Mouse (Mus musculus): Measurements from ENCODE around the gene Hnrnph1.
A peak's percentile ranks its signal among the peaks of the same experiment; 100 is the strongest.
"Not testable (repeated sequence)": the region's sequence is repeated elsewhere in the genome, so short reads cannot be mapped to it uniquely, and the experiment has no call there.

Hnrnph1 gene

DNA sequence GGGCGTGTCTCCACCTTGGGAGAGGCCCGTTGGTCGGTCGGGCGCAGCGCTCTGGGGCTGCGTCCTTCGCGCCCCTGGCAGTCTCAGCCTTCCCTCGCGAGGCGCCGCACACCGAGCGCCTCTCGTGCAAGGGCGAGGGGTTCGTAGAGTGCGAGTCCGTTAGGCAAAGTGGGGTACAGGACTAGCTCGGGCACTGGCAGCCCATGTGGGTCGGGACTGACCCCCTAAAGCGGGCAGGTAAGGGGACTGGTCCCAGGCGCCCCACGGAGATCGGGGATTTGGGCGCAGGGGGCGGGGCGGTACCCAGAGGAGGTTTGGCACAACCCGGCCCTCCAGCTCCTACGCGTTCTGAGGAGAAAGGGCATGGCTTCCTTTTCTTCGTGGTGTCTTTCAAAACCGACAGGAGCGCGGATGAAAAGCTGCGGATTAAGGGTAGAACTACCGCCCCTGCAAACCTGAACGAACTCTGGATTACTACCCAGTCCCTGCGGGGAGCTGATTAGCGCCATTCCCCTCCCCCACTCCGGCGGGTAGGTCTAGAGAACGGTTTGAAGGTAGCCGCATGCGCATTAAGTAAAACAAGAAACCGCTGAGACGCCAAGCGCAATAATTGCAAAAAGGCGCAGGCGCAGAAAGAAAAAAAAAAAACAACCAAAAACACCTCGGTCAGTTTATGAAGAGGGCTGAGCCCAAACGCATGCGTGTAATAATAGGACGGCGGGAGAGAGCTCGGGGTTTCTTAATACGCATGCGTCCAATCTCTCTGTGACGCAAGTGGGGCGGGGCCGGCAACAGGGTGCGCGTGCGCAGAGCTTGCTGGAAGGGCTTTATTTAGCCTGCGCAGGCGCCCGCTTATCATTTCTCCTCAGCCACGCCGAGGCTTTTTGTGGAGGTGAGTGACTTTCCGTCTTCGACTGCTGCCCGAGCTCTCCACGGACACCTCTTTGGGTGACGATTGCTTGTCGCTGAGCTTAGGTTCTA lies at the start of gene Hnrnph1:
Gene Hnrnph1, plus strand, starts transcription at position 80 of the 981 bp plus-strand sequence.
- peak; percentile 99 for DNase-seq (ENCODE audit: extremely low spot score, low spot score)

DNA sequence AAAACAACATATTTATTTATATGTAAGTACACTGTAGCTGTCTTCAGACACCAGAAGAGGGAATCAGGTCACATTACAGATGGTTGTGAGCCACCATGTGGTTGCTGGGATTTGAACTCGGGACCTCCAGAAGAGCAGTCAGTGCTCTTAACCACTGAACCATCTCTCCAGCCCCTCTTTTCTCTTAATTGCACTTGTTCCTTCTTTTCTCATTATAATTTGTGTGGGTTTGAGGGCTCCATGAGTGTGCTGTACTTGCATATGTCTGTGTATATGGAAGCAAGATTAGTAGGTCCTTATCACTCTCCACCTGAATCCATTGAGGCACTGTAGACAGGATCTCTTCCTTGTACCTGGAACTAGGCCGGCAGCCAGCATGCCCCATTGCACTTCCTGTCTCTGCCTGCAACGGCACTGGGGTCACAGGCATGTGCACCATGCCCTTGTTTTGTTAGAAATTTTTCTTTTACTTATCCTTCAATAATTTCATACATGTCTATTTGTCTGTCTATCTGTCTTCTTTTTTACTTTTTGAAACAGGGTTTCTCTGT lies 48.6 kb upstream of the Hnrnph1 start:
- no peak for DNase-seq (ENCODE audit: extremely low spot score, low spot score)

DNA sequence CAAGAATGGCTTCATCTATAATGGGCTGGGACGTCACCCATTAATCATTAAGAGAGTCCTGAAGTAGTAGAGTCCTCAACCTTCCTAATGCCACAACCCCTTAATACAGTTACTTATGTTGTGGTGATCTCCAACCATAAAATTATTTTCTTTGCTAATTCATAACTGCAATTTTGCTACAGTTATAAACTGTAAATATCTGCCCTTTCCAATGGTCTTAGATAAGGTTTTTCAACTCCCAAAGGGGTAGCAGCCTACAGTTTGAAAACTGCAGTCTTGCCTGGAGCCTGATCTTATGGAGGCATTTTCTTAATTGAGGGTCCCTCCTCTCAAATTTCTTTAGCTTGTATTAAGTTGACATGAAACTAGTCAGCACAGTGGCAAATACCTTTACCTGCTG lies 47.4 kb upstream of the Hnrnph1 start:
- no peak for DNase-seq (ENCODE audit: extremely low spot score, low spot score)

DNA sequence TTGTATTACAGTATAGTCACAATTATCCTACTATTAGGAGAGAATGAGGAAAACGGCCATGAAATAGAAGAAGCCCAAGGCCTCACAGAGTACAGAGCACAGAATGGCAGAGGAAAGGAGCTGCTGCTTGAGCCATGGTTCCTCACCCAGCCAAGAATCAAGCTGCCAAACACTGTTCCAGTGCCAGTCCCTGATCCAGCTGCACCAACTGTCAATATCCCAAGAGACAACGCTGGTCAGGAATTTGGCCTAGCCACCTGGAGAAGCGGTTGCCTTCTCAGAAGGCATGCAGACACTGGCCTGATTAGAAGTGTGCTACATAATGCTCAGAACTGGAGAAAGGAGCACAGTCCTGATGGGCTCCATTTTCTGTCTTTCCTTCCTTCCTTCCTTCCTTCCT lies 43.6 kb upstream of the Hnrnph1 start:
- no peak for DNase-seq (ENCODE audit: extremely low spot score, low spot score)

DNA sequence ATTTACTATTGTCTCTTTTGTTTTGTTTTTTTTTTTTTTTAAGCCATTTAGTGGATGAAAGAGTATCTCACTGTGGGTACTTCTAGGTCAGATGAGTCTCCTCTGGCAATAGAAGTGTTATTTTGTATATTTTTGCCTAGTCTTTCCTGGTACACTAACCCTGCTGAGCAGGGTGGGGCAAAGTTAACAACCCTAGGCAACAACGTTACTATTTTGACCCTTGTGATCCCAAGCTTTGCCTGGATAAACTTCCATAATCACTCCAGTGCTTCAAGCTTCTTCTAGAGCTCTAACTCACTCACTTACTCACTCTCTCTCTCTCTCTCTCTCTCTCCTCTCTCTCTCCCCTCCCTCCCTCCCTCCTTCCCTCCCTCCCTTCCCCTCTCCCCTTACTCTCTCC lies 40.7 kb upstream of the Hnrnph1 start:
- no peak for DNase-seq (ENCODE audit: extremely low spot score, low spot score)

DNA sequence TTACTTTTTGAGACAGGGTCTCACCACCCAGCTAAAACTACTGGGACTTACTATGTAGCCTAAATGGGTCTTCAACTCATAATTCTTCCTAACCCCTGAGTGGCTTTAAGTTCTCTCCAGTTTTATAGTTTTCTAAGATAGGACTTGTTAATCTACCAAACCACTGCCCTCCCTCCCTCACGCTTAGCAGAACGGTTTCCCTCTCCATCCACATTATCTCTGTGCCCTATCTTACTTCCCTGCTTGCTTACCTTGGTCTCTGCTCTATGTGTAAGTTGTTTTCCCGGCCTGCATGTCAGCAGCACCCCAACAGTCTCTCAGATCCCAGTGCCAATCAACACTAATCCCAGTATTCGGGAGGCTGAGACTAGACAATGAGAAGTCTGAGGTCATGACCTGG lies 39.9 kb upstream of the Hnrnph1 start:
- no peak for DNase-seq (ENCODE audit: extremely low spot score, low spot score)

DNA sequence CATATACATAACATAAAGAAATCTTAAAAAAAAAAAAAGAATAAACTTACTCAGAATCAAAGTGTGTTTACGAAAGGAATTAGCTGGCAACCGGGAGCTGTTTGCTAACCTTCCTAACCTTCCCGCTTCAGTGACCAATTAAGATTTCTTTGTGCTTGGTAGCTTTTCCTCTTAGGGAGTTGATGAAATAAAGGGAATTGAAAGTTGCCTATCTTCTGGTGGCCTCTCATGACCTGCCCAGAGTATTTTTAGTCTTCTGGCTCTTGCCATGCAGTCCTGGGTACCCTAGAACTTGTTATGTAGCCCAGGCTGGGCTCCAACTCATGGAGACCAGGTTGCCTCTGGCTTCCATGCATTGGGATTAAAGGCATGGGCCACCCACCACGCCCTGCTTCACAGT lies 31.3 kb upstream of the Hnrnph1 start:
- no peak for DNase-seq (ENCODE audit: extremely low spot score, low spot score)

DNA sequence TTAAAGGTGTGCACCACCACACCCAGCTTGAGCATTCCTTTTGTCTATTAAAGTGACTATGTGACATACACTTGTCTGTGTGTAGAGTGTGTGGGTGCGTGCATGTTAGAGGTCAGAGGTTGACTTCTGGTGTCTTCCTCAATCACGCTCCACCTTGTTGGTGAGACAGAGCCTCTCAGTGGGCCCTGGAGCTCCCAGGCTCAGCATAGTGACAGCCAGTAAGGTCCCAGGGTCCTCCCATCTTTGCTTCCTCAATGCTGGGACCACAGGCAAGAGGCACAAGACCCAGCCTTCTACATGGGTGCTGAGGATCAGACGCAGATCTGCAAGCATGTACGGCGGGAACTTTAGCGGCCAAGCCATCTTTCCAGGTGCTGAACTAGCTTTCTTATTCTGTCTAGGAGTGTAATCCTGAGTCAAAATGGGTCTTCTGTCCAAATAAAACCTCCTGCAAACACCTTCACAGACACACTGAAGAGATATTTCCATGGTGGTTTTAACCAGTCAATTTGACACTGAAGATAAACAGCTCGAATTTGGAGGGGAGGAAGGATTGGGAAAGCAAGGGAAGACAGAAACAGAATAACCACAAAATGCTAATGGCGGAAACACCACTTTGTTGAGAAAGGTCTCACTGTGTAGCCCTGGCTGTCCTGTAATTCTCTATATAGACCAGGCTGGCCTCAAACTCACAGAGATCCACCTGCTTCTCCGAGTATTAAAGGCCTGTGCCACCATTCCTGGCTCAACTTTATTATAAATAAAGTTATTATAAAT lies 30.3 kb upstream of the Hnrnph1 start:
- no peak for DNase-seq (ENCODE audit: extremely low spot score, low spot score)

DNA sequence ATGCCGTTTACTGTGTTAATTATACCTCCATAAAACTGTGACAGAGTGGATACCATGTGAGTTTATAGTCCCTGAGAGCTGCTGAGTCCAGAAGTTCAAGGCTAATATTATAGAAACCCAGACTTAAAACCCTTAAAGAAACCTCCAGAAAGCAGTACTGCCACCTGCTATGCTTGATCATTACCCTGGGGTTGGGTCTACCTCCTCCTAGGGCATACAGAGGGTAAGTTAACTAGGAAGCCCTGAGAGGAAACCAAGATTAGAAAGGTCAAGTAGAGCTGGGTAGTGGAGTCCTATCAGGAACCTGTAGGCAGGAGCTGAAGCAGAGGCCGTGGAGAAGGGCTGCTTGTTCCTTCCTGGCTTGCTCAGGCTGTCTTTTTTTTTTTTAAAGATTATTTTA lies 24.6 kb upstream of the Hnrnph1 start:
- DNase-seq (ENCODE audit: extremely low spot score, low spot score) = no peak

DNA sequence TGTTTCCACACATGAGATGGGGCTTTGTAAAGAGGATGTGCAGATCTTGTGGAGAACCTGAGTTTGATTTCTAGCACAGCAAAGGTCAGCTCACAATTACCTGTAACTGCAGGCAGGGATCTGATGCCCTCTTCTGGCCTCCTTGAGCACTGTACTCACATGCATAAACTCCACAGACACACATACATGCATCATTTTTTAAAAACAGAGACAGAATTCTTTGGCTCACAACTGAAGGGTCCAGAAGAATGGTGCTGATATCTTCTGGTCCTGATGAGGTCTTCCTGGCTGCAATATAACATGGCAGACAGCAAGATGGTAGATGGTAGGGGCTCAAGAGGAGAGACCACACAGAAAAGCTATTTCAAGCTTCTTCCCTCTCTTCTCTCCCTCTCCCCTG lies 22.6 kb upstream of the Hnrnph1 start, which contains the start of gene Cby3:
Gene Cby3, plus strand, starts transcription at position 301 of the 400 bp plus-strand sequence.
- DNase-seq (ENCODE audit: extremely low spot score, low spot score) = no peak

DNA sequence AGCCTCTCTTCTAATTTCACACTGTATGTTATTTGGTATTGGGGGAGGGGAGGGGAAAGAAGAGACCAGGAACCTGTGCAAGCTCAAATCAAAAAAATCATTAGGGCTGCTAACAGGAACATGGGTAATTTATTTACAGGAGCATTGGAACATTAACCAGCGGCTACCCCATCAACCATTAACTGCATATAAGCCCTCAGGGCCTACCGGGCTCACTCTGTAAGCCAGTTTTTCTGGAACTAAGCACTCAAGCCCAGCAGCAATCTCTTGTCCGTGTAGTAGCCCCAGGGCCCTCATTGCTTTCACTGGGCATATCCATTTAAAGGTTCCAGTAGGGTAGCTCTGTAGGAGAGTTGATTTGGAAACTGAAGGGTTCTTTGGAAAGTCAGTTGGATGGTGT lies 21.9 kb upstream of the Hnrnph1 start:
- DNase-seq (ENCODE audit: extremely low spot score, low spot score) = no peak

DNA sequence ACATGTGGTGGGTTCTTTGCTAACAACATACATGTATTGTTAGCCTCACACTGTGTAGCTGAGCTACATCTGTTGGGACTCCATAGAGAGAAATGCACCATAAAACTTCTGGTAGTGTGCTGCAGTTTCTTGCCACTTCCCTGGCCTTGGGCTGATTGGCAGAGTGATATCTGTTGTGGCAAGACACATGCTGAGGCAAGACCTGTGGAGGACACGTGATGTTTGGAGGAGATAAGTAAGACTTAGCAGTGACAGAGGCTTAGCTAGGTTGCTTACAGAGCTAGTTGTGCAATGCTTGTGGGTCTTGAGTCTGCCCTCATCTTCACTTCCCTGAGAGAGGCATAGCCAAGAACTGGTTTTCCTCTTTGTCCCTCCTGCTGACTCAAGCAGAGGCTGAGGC lies 21.4 kb upstream of the Hnrnph1 start:
- no peak for DNase-seq (ENCODE audit: extremely low spot score, low spot score)

DNA sequence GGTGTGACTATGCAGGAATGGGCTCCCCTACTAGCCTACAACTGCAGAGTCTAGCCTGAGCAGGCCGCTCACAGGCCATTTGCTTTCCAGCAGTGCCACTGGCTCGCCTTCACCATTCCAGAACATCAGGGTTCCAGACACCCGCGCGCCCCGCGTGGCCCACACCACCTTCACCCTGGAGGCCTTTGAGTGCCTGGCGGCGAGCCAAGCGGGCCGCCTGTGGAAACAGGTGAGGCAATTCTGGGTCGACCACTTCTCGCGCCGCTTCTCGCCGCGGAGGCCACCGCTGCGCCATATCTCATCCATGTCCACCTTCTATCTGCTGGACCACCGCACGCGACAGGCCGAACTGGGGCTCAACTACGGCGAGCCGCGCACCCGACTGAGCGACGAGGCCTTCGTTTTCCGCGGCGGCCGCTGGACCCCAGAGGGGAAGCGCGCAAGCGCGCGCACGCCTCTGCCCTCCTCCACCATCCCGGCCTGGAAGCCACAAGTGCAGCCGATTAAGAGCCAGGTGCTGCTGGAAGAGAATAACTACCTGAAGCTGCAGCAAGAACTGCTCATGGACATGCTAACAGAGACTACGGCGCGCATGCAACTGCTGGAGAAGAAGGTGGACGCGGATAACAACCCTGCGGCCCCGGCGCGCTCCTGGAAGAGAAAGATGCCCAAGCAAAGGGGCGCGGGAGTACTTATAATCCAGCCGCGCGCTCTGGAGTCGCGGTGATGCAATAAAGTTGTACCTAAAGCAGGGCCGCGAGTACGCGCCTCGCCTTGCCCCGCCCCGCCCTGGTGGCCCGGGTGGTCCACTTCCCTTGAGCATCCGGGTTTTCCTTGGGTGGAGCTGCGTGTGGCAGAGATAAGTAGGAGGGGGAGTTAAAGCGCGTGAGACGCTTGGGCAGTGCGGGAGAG lies 17.6 kb upstream of the Hnrnph1 start:
- DNase-seq (ENCODE audit: extremely low spot score, low spot score) = peak; percentile 73

DNA sequence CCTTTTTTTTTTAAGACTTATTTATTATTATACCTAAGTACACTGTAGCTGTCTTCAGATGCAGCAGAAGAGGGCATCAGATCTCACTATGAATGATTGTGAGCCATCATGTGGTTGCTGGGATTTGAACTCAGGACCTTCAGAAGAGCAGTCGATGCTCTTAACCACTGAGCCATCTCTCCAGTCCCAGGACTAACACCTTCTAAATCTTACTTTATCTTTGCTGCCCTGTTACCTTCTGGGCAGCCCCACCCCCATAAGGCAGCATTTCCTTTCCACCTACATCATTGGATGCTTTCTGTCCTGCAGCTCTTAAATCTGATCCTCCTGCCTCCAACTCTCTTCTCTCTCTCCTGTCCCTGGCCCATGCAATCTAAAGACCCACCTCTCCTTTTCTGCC lies 15.5 kb upstream of the Hnrnph1 start:
- DNase-seq (ENCODE audit: extremely low spot score, low spot score) = not testable (repeated sequence)

DNA sequence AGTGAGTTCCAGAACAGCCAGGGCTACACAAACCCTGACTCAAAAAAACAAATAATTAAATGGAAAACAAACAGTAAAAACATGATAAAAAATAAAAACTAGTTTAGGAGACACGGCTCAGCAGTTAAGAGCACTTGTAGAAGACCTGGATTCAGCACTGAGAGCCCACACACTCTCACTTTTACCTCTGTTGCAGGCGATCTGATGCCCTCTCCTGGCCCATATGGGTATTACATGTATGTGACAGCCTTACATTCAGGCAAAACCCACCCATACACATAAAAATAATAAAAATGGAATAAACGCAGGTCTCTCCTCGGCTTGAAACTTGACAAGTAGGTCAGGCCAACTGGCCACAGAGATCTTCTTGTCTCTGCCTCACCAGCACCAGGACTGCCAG lies 12.2 kb upstream of the Hnrnph1 start:
- DNase-seq (ENCODE audit: extremely low spot score, low spot score) = peak; percentile 67

DNA sequence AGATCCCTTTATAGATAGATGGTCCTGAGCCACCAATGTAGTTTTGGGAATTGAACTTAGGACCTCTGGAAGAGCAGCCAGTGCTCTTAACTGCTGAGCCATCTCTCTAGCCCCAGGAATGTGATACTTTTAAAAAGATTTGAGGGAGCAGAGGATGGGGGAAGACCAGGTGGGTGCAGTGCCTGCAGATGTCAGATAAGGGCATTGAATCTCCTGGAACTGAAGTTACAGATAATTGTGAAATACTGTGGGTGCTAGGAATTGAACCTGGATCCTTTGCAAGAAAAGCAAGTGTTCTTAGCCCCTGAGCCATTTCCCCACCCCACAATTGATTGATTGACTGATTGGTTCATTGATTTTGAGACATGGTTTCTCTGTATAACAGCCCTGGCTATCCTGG lies 11.5 kb upstream of the Hnrnph1 start:
- DNase-seq (ENCODE audit: extremely low spot score, low spot score) = no peak

DNA sequence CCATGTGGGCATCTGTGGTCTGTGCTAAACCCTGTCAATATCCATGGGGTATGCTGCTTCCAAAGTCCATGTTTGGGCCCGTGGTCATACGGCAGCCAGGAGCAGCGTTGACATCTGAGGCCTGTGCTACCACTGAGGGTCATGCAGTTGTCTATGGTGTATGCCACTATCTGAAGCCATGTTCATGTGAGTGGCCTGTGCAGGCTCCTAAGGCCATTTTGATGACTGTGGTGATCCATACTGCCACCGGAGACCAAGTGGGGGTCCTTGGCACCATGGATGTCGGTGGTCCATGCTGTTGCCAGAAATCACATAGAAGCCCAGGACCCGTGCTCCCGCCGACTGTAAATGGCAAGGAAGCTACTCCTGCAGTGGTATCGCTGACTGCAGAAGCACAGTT lies 9.3 kb upstream of the Hnrnph1 start:
- DNase-seq (ENCODE audit: extremely low spot score, low spot score) = no peak

DNA sequence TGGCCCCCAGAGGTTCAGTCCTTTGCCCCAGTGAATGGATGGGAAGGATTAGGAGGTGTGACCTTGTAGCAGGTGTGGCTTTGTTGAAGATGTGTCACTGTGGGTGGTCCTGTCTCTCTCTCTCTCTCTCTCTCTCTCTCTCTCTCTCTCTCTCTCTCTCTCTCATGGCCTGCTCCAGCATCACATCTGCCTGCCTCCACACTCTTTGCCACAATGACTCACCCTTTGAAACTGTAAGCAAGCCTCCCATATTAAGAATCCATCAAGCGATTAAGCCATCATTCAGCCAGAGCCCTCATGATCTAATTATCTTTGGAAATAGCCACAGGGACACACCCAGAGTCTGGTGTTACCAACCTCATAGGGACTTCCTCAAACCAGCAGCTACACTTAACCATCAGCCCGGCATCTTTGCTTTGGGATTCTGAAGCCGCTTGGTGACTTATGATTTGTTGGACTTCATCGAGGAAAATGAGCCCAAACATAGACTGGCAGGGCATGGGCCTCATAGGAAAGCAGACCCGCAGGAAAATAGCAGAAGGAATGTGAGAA lies 7.4 kb upstream of the Hnrnph1 start:
- DNase-seq (ENCODE audit: extremely low spot score, low spot score) = no peak

DNA sequence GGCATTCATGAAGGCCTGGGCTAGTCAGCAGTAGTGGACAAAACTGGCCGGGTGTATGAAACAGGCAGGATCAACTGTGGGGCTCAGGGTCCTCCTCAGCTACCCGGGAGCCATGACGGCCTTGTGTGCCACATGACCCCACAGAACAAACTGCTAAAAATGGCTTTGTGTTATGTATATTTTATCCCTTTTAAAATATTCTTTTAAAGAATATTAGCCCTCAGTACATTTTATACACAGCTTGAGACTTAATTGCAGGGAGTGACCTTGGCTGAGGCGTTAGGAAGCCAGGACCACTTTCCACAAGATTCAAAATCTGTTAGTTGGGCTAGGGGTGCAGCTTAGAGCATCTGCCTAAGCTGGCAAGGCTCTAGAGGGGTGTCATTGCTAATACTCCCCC lies 5.8 kb upstream of the Hnrnph1 start:
- DNase-seq (ENCODE audit: extremely low spot score, low spot score) = no peak

DNA sequence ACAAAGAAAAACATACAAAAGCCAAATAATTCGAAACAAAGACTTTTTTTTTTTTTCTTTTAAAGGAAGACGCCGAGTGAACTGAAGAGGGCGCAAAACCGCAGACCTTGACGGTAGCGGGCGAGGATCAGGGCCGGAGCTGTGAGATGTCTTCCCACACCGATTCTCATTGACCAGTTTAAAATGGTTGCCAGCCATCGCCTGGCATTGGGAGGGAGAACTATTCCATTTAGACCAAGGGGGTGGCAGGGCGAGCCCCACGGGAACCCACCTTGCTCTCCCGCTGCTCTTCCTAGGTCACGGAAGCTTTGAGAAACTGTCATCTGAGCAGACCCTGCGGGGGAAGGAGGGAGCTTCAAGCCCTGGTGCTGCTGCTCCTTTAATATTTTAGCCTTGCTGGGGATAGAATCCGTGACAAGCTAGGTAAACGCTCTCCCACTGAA lies 5.4 kb upstream of the Hnrnph1 start:
- peak; percentile 72 for DNase-seq (ENCODE audit: extremely low spot score, low spot score)

DNA sequence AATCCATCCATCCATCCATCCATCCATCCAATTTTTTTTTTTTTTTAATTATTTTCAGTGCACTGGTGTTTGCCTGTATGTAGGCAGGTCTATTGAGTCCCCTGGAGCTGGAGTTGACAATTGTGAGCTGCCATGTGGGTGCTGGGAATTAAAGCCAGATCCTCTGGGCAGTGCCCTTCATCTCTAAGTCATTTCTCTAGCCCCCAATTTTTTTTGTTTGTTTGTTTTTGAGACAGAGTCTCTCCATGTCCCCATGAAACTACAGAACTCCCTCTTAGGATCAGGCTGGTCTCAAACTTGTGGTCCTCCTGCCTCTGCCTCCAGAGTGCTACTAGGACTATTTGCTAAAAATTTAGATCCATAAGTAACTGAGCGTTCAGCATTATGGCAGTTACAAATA lies 4.9 kb upstream of the Hnrnph1 start:
- no peak for DNase-seq (ENCODE audit: extremely low spot score, low spot score)
